Mouse (Mus musculus) liver, embryonic 13.5 days (tissue): ENCODE measurements around the gene Lpp. TPM values are rescaled to one million over a fixed set of nuclear protein-coding genes. Genes with fewer than 3 reads are reported as not detected.
A peak's percentile ranks its signal among the peaks of the same experiment; 100 is the strongest.

ENCODE experiments used
- ATAC-seq: fragments of 200-750 bp; cut with Nextera tagmentation; 2 replicates; pipeline ENCODE4 v1.8.0; 2017; ENCODE audit warnings: low read depth, mild to moderate bottlenecking, moderate number of reproducible peaks, moderate library complexity
- DNase-seq: peaks from one replicate; pipeline ENCODE4 v3.0.0; 2022
- H3K27ac ChIP-seq: fragments of 300-500 bp; sonication (generic); 2 replicates; pipeline ENCODE4 v1.5.1; 2015; ENCODE audit warnings: moderate library complexity, mild to moderate bottlenecking, inconsistent platforms
- H3K27me3 ChIP-seq: fragments of 300-500 bp; sonication (generic); 2 replicates; pipeline ENCODE4 v1.6.1; 2015; ENCODE audit warnings: mild to moderate bottlenecking, inconsistent platforms
- H3K36me3 ChIP-seq: fragments of 300-500 bp; sonication (generic); 2 replicates; pipeline ENCODE4 v1.6.1; 2015; ENCODE audit warnings: mild to moderate bottlenecking, inconsistent platforms
- H3K4me1 ChIP-seq: fragments of 300-500 bp; sonication (generic); replicated peaks from 2 replicates; pipeline ENCODE4 v1.6.1; 2015; ENCODE audit warnings: inconsistent platforms
- H3K4me2 ChIP-seq: fragments of 300-500 bp; sonication (generic); 2 replicates; pipeline ENCODE4 v1.6.1; 2015; ENCODE audit warnings: inconsistent platforms, mild to moderate bottlenecking, moderate library complexity
- H3K4me3 ChIP-seq: fragments of 300-500 bp; sonication (generic); replicated peaks from 2 replicates; pipeline ENCODE4 v1.5.1; 2015; ENCODE audit warnings: mild to moderate bottlenecking, inconsistent platforms
- H3K9ac ChIP-seq: fragments of 300-500 bp; sonication (generic); 2 replicates; pipeline ENCODE4 v1.6.1; 2015; ENCODE audit warnings: mild to moderate bottlenecking, inconsistent platforms
- H3K9me3 ChIP-seq: fragments of 300-500 bp; sonication (generic); replicated peaks from 2 replicates; pipeline ENCODE4 v1.6.1; 2016; ENCODE audit warnings: inconsistent platforms
- WGBS: fragments of 180-500 bp; shearing (Covaris S2); methylation state at CpG from one replicate; pipeline ENCODE4 v1.1.7; 2015; ENCODE audit not compliant: insufficient replicate concordance; 5-methylcytosine and 5-hydroxymethylcytosine counted together
- polyA plus RNA-seq: library from polyadenylated mRNA; unstranded; fragments of >200 nt; fragmentation: Nextera tagmentation; extraction: Ambion mirVana; gene quantifications from 2 replicates; pipeline ENCODE4 v1.2.1, GENCODE M21; 2015

The Lpp gene
- polyA plus RNA-seq, 1 experiment from 2014 or later: 6.1 TPM

GRCm38 (mm10) chr16:24861374-24861773 lies 468.1 kb downstream of the Lpp start:
- WGBS: 79% methylated on average over 5 of the region's 5 CpGs
- Histone ChIP-seq H3K4me1 (no peaks in the 10 kb centered on the region), H3K27me3 (no peaks in the 10 kb centered on the region), H3K9ac (no peak overlapping the region), H3K36me3 (no peaks in the 10 kb centered on the region), H3K4me2 (no peak overlapping the region), H3K27ac (no peak overlapping the region), H3K4me3 (no peak overlapping the region), H3K9me3 (no peaks in the 10 kb centered on the region)
- DNase-seq (no peak), ATAC-seq (no peak)

GRCm38 (mm10) chr16:24874235-24874634 lies 480.9 kb downstream of the Lpp start:
- Histone ChIP-seq H3K27ac (no peak overlapping the region), H3K9me3 (0 out of 2 replicates have a peak, but pooled peaks cover 4% of the 10 kb centered on the region)
- WGBS: 56% methylated on average over 4 of the region's 4 CpGs

GRCm38 (mm10) chr16:24875661-24876060 lies 482.4 kb downstream of the Lpp start:
- Histone ChIP-seq H3K9ac (no peak overlapping the region), H3K27ac (no peak overlapping the region), H3K27me3 (no peaks in the 10 kb centered on the region), H3K4me2 (no peak overlapping the region), H3K4me1 (peaks cover 4% of the 10 kb centered on the region; the same call in 1 of the 2 replicates), H3K9me3 (0 out of 2 replicates have a peak, but pooled peaks cover 4% of the 10 kb centered on the region), H3K4me3 (no peak overlapping the region), H3K36me3 (no peaks in the 10 kb centered on the region)
- DNase-seq (no peak), ATAC-seq (no peak)
- WGBS: 79% methylated on average over 1 of the region's 1 CpGs

More at GRCm38 (mm10) chr16:24874235-24874634, 480.9 kb downstream of the Lpp start:
- DNase-seq: no peak
- H3K36me3 ChIP-seq: no peaks in the 10 kb centered on the region
- H3K27me3 ChIP-seq: no peaks in the 10 kb centered on the region
- H3K4me3 ChIP-seq: no peak overlapping the region
- peaks cover 4% of the 10 kb centered on the region; the same call in 1 of the 2 replicates for H3K4me1 ChIP-seq
- no peak overlapping the region for H3K9ac ChIP-seq
- no peak overlapping the region for H3K4me2 ChIP-seq
- 0 out of 2 replicates have a peak, but pooled peaks have one; percentile 31 for ATAC-seq

GRCm38 (mm10) chr16:24878977-24879376 lies 485.7 kb downstream of the Lpp start:
- peaks cover 4% of the 10 kb centered on the region; the same call in 1 of the 2 replicates for H3K4me1 ChIP-seq
- no peaks in the 10 kb centered on the region for H3K9me3 ChIP-seq
- H3K36me3 ChIP-seq: no peaks in the 10 kb centered on the region
- no peak for ATAC-seq
- H3K4me3 ChIP-seq: no peak overlapping the region
- no peak for DNase-seq
- no peak overlapping the region for H3K4me2 ChIP-seq
- WGBS: 66% methylated on average over 4 of the region's 4 CpGs
- no peak overlapping the region for H3K9ac ChIP-seq
- H3K27me3 ChIP-seq: no peaks in the 10 kb centered on the region
- no peak overlapping the region for H3K27ac ChIP-seq

GRCm38 (mm10) chr16:24880698-24881097 lies 487.4 kb downstream of the Lpp start:
- Histone ChIP-seq H3K36me3 (no peaks in the 10 kb centered on the region), H3K4me2 (no peak overlapping the region), H3K9me3 (no peaks in the 10 kb centered on the region), H3K27me3 (no peaks in the 10 kb centered on the region), H3K4me1 (peaks cover 4% of the 10 kb centered on the region; the same call in 1 of the 2 replicates), H3K4me3 (no peak overlapping the region), H3K27ac (no peak overlapping the region), H3K9ac (no peak overlapping the region)
- 56% methylated on average over 8 of the region's 8 CpGs for WGBS
- ATAC-seq: no peak
- no peak for DNase-seq

- H3K27ac ChIP-seq: no peak overlapping the region
- ATAC-seq: no peak
- 55% methylated on average over 3 of the region's 3 CpGs for WGBS
Measured at GRCm38 (mm10) chr16:24881981-24882775, 488.9 kb downstream of the Lpp start.

GRCm38 (mm10) chr16:24884017-24884416 lies 490.7 kb downstream of the Lpp start:
- Histone ChIP-seq H3K27ac (no peak overlapping the region), H3K9ac (no peak overlapping the region), H3K4me3 (no peak overlapping the region), H3K27me3 (no peaks in the 10 kb centered on the region), H3K4me2 (no peak overlapping the region), H3K4me1 (no peaks in the 10 kb centered on the region), H3K9me3 (no peaks in the 10 kb centered on the region), H3K36me3 (no peaks in the 10 kb centered on the region)
- no peak for DNase-seq
- no peak for ATAC-seq

More at GRCm38 (mm10) chr16:24881981-24882775, 488.9 kb downstream of the Lpp start:
- no peak overlapping the region for H3K9ac ChIP-seq
- H3K36me3 ChIP-seq: no peaks in the 10 kb centered on the region
- no peak for DNase-seq
- no peak overlapping the region for H3K4me3 ChIP-seq
- H3K9me3 ChIP-seq: no peaks in the 10 kb centered on the region
- H3K27me3 ChIP-seq: no peaks in the 10 kb centered on the region
- H3K4me1 ChIP-seq: peaks cover under 1% of the 10 kb centered on the region; the same call in 1 of the 2 replicates
- no peak overlapping the region for H3K4me2 ChIP-seq

- no peak for DNase-seq
- Histone ChIP-seq H3K4me3 (no peak overlapping the region), H3K9ac (no peak overlapping the region), H3K27ac (no peak overlapping the region), H3K4me2 (no peak overlapping the region), H3K27me3 (no peaks in the 10 kb centered on the region), H3K36me3 (no peaks in the 10 kb centered on the region), H3K4me1 (no peaks in the 10 kb centered on the region), H3K9me3 (no peaks in the 10 kb centered on the region)
- ATAC-seq: no peak
- 52% methylated on average over 3 of the region's 3 CpGs for WGBS
Measured at GRCm38 (mm10) chr16:24886346-24886745, 493.0 kb downstream of the Lpp start.

GRCm38 (mm10) chr16:24886943-24887342 lies 493.6 kb downstream of the Lpp start:
- DNase-seq (no peak), ATAC-seq (no peak)
- H3K27ac ChIP-seq: no peak overlapping the region
- no peak overlapping the region for H3K9ac ChIP-seq
- no peak overlapping the region for H3K4me2 ChIP-seq
- no peak overlapping the region for H3K4me3 ChIP-seq
- no peaks in the 10 kb centered on the region for H3K27me3 ChIP-seq
- no peaks in the 10 kb centered on the region for H3K36me3 ChIP-seq
- no peaks in the 10 kb centered on the region for H3K4me1 ChIP-seq
- no peaks in the 10 kb centered on the region for H3K9me3 ChIP-seq
- 44% methylated on average over 7 of the region's 7 CpGs for WGBS

GRCm38 (mm10) chr16:24891453-24891852 lies 498.1 kb downstream of the Lpp start:
- no peaks in the 10 kb centered on the region for H3K9me3 ChIP-seq
- ATAC-seq: no peak
- no peak overlapping the region for H3K4me3 ChIP-seq
- H3K4me2 ChIP-seq: no peak overlapping the region
- no peak for DNase-seq
- WGBS: 27% methylated on average over 6 of the region's 6 CpGs
- H3K36me3 ChIP-seq: no peaks in the 10 kb centered on the region
- no peaks in the 10 kb centered on the region for H3K4me1 ChIP-seq
- no peak overlapping the region for H3K9ac ChIP-seq
- no peaks in the 10 kb centered on the region for H3K27me3 ChIP-seq
- no peak overlapping the region for H3K27ac ChIP-seq

- no peak overlapping the region for H3K27ac ChIP-seq
- no peak overlapping the region for H3K4me3 ChIP-seq
- DNase-seq: no peak
- H3K4me1 ChIP-seq: peaks cover 6% of the 10 kb centered on the region
- no peak for ATAC-seq
- no peaks in the 10 kb centered on the region for H3K36me3 ChIP-seq
- H3K9me3 ChIP-seq: no peaks in the 10 kb centered on the region
- no peak overlapping the region for H3K9ac ChIP-seq
- 54% methylated on average over 5 of the region's 5 CpGs for WGBS
- H3K4me2 ChIP-seq: no peak overlapping the region
- H3K27me3 ChIP-seq: no peaks in the 10 kb centered on the region
Measured at GRCm38 (mm10) chr16:24895160-24895559, 501.9 kb downstream of the Lpp start.

- Histone ChIP-seq H3K9ac (no peak overlapping the region), H3K4me3 (no peak overlapping the region), H3K36me3 (no peaks in the 10 kb centered on the region), H3K27ac (no peak overlapping the region), H3K4me1 (peaks cover 15% of the 10 kb centered on the region), H3K4me2 (no peak overlapping the region), H3K9me3 (no peaks in the 10 kb centered on the region), H3K27me3 (no peaks in the 10 kb centered on the region)
- ATAC-seq: no peak
- DNase-seq: no peak
- WGBS: 38% methylated on average over 3 of the region's 3 CpGs
Measured at GRCm38 (mm10) chr16:24897641-24898040, 504.3 kb downstream of the Lpp start.
